Mouse (Mus musculus): ENCODE measurements at regions not wholly inside any gene's neighbourhood (a gene's known extent, or its start where the extent isn't known, plus 50 kb on each side); places are given as distances from the start of the nearest gene placed in this dataset.
"Not testable (repeated sequence)": the region's sequence is repeated elsewhere in the genome, so short reads cannot be mapped to it uniquely, and the experiment has no call there.

DNA sequence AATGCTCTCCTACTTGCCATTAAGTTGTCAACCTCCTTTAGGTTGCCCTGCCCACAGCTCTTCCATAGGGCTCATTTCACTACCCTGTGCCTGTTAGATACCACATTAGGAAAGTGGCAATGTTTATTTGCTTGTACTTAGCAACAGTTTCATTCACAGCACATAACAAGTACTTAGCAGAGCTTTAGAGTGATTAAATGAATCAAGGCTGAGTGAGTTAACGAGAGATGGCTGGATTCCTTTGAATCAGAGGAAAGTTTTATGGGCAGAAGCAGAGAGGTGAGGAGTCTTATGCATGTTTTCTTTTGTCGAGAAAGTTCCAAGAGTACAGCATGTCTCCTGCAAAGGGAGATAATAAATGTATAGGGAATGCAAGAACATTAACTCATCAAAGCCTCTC is 60.5 kb downstream of the Ptgs2 start:
- Histone ChIP-seq H3K4me3 (ENCODE audit: insufficient read depth, low read depth, low read length) (no peak overlapping the region), H3K4me1 (ENCODE audit: control insufficient read depth, insufficient read depth, insufficient read length, low read length) (no peaks in the 10 kb centered on the region), H3K27ac (replicated peaks; ENCODE audit: low read depth, low read length) (no peak overlapping the region)

DNA sequence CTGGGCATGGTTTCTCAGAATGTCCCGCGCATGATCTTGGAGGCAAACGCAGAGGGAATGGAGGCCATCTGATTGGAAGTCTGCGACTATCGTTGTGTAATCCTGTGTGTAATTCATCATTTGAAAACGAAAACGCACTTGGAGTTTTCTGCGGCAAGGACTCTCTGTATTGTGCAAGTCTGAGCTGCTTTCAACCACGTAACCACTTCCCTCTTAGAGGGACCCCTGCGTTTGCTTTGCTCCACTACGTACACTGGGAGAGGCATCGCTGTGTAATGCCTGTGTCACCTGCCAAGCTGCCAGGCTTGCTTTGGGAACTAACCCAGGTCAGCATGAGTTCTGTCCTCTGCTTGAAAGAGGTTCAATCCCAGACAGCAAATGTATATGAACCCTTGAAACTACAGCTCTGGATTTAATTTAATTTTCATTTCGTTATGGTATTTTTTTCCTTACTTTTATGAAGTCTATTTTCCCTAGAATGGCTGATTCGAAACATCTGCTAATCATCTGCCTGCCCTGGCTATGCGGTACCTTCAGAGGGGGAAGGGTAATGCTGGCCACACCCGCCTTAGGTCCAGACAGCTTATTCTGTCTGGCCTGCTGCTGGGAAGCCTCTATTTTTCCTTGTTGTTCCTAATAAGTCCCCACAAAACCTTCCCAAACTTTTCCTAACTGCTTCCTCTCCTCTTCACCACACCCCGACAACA is 65.2 kb downstream of the Ptgs2 start:
- H3K4me1 ChIP-seq (ENCODE audit: control insufficient read depth, insufficient read depth, insufficient read length, low read length), result no peaks in the 10 kb centered on the region

DNA sequence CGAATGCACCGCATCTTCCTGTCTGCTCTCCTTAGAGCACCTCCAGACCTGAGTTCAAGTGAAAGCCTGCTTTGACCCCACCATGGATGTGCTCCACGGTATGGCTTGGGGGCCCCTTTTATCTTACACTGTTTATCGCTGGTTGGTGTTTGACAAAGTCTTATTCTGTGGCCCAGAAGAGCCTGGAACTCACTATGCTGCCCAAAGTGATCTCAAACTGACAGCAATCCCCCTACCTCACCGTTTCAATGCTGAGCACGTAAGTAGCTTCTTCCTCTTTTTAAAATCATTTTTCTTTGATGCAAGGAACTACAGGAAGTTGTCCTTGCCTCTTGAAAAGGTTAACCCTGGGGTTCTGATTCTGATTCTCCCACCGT is 65.8 kb downstream of the Ptgs2 start:
- no peaks in the 10 kb centered on the region for H3K4me1 ChIP-seq (ENCODE audit: control insufficient read depth, insufficient read depth, insufficient read length, low read length)
- H3K27ac ChIP-seq (replicated peaks; ENCODE audit: low read depth, low read length), result no peak overlapping the region
- no peak overlapping the region for H3K4me3 ChIP-seq (ENCODE audit: insufficient read depth, low read depth, low read length)

More for the DNA sequence above, 65.2 kb downstream of the Ptgs2 start:
- Histone ChIP-seq H3K4me3 (ENCODE audit: insufficient read depth, low read depth, low read length) (peak overlapping the region; percentile 19; the same call in 1 of the 2 replicates), H3K27ac (replicated peaks; ENCODE audit: low read depth, low read length) (no peak overlapping the region)

DNA sequence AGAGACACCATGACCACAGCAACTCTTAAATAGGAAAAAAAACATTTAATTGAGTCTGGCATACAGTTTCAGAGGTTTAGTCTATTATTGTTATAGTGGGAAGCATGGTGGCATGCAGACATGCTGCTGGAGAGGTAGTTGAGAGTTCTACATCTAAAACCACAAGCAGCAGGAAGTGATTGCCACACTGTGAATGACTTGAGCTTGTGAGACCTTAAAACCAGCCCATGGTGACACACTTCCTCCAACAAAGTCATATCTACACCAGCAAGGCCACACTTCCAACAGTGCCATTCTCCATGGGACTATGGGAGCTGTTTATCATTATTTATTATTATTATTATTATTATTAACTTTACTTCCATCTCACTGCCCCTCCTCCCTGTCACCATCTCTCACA is 67.3 kb downstream of the Ptgs2 start:
- no peak overlapping the region for H3K27ac ChIP-seq (replicated peaks; ENCODE audit: low read depth, low read length)
- H3K4me1 ChIP-seq (ENCODE audit: control insufficient read depth, insufficient read depth, insufficient read length, low read length), result no peaks in the 10 kb centered on the region
- H3K4me3 ChIP-seq (ENCODE audit: insufficient read depth, low read depth, low read length), result no peak overlapping the region

- Histone ChIP-seq H3K4me3 (ENCODE audit: insufficient read depth, low read depth, low read length) (no peak overlapping the region), H3K4me1 (ENCODE audit: control insufficient read depth, insufficient read depth, insufficient read length, low read length) (no peaks in the 10 kb centered on the region), H3K27ac (replicated peaks; ENCODE audit: low read depth, low read length) (no peak overlapping the region)
Measured at GRCm38 (mm10) chr1:150174204-150174603, 74.4 kb downstream of the Ptgs2 start.

GRCm38 (mm10) chr1:150177029-150177740 is 77.4 kb downstream of the Ptgs2 start:
- Histone ChIP-seq H3K4me1 (ENCODE audit: control insufficient read depth, insufficient read depth, insufficient read length, low read length) (no peaks in the 10 kb centered on the region), H3K27ac (replicated peaks; ENCODE audit: low read depth, low read length) (no peak overlapping the region), H3K4me3 (ENCODE audit: insufficient read depth, low read depth, low read length) (no peak overlapping the region)

- H3K4me3 ChIP-seq (ENCODE audit: insufficient read depth, low read depth, low read length), result no peak overlapping the region
- no peaks in the 10 kb centered on the region for H3K4me1 ChIP-seq (ENCODE audit: control insufficient read depth, insufficient read depth, insufficient read length, low read length)
- H3K27ac ChIP-seq (replicated peaks; ENCODE audit: low read depth, low read length), result no peak overlapping the region
Measured at GRCm38 (mm10) chr1:150202022-150202421, 102.2 kb downstream of the Ptgs2 start.

GRCm38 (mm10) chr1:150212454-150212853 is 106.8 kb upstream of the Pdc start:
- H3K4me1 ChIP-seq (ENCODE audit: control insufficient read depth, insufficient read depth, insufficient read length, low read length), result no peaks in the 10 kb centered on the region
- H3K27ac ChIP-seq (replicated peaks; ENCODE audit: low read depth, low read length), result no peak overlapping the region
- H3K4me3 ChIP-seq (ENCODE audit: insufficient read depth, low read depth, low read length), result no peak overlapping the region

DNA sequence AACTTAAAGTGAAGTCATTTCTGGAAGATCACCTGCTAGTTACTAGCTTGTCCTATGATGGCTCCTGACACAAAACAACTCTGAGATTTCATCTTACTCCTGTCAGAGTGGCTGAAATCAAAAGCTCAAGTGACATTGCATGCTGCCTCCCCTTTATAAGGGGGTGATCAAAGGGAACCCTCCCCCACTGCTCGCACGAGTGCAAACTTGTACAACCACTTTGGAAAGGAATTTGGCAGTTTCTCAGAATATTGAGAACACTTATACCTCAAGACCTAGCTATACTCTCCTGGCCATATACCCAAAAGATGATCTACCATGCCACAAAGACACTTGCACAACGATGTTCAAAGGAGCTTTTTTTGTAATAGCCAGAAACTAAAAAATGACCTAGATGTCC is 102.5 kb upstream of the Pdc start:
- Histone ChIP-seq H3K27ac (replicated peaks; ENCODE audit: low read depth, low read length) (no peak overlapping the region), H3K4me3 (ENCODE audit: insufficient read depth, low read depth, low read length) (no peak overlapping the region)

DNA sequence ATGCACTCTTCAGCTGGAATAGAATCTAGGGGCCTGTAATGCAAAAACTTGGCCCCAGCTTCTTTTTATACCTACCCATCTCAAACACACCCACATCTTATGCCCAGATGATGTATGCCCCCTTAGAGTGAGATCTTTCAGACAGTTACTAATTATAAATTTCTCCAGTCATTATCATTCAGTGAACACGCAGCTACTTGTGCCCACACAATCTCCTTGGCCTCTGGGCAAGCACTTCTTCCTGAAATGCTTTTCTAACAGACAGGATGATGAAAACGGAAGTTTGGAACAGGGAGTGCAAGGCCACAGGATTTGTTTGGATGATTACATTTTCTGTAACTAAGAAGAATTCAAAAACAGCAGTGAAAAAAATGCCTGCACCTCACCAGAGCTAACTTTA is 100.4 kb upstream of the Pdc start:
- no peaks in the 10 kb centered on the region for H3K4me1 ChIP-seq (ENCODE audit: control insufficient read depth, insufficient read depth, insufficient read length, low read length)
- no peak overlapping the region for H3K27ac ChIP-seq (replicated peaks; ENCODE audit: low read depth, low read length)
- no peak overlapping the region for H3K4me3 ChIP-seq (ENCODE audit: insufficient read depth, low read depth, low read length)

More for the DNA sequence above, 102.5 kb upstream of the Pdc start:
- no peaks in the 10 kb centered on the region for H3K4me1 ChIP-seq (ENCODE audit: control insufficient read depth, insufficient read depth, insufficient read length, low read length)

- Histone ChIP-seq H3K4me3 (ENCODE audit: insufficient read depth, low read depth, low read length) (no peak overlapping the region), H3K4me1 (ENCODE audit: control insufficient read depth, insufficient read depth, insufficient read length, low read length) (no peaks in the 10 kb centered on the region), H3K27ac (replicated peaks; ENCODE audit: low read depth, low read length) (no peak overlapping the region)
Measured at GRCm38 (mm10) chr1:150225529-150225928, 93.7 kb upstream of the Pdc start.

DNA sequence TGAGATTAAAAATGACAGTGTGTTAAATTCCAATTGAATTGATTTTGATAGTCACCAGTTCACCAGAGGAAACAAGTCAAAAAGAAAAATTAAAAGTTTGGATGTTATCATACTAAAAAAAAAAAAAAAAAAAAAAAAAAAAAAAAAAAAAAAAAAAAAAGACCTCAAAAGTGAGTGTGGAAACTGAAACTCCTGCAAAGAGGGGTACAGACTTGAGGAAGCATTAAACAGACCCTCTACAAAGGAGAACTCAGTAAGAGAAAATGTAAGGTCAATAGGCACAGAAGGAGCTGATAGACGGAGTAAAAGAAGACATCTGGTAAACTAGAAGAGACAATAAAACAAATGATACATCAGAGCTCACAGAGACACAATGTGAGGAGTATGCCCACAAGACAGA is 79.7 kb upstream of the Pdc start:
- not testable (repeated sequence) for H3K4me1 ChIP-seq (ENCODE audit: control insufficient read depth, insufficient read depth, insufficient read length, low read length); H3K4me3 ChIP-seq (ENCODE audit: insufficient read depth, low read depth, low read length); H3K27ac ChIP-seq (replicated peaks; ENCODE audit: low read depth, low read length)

- Histone ChIP-seq H3K4me3 (ENCODE audit: insufficient read depth, low read depth, low read length) (no peak overlapping the region), H3K27ac (replicated peaks; ENCODE audit: low read depth, low read length) (no peak overlapping the region), H3K4me1 (ENCODE audit: control insufficient read depth, insufficient read depth, insufficient read length, low read length) (no peaks in the 10 kb centered on the region)
Measured at GRCm38 (mm10) chr1:150240110-150240509, 79.1 kb upstream of the Pdc start.

GRCm38 (mm10) chr1:150241153-150241552 is 78.1 kb upstream of the Pdc start:
- H3K4me1 ChIP-seq (ENCODE audit: control insufficient read depth, insufficient read depth, insufficient read length, low read length), result no peaks in the 10 kb centered on the region
- no peak overlapping the region for H3K4me3 ChIP-seq (ENCODE audit: insufficient read depth, low read depth, low read length)
- no peak overlapping the region for H3K27ac ChIP-seq (replicated peaks; ENCODE audit: low read depth, low read length)

GRCm38 (mm10) chr1:150242108-150242507 is 77.1 kb upstream of the Pdc start:
- no peaks in the 10 kb centered on the region for H3K4me1 ChIP-seq (ENCODE audit: control insufficient read depth, insufficient read depth, insufficient read length, low read length)
- no peak overlapping the region for H3K4me3 ChIP-seq (ENCODE audit: insufficient read depth, low read depth, low read length)
- no peak overlapping the region for H3K27ac ChIP-seq (replicated peaks; ENCODE audit: low read depth, low read length)

- H3K27ac ChIP-seq (replicated peaks; ENCODE audit: low read depth, low read length), result no peak overlapping the region
- H3K4me3 ChIP-seq (ENCODE audit: insufficient read depth, low read depth, low read length), result no peak overlapping the region
- no peaks in the 10 kb centered on the region for H3K4me1 ChIP-seq (ENCODE audit: control insufficient read depth, insufficient read depth, insufficient read length, low read length)
Measured at GRCm38 (mm10) chr1:150244916-150245315, 74.3 kb upstream of the Pdc start.
